Mouse (Mus musculus) layer of hippocampus, adult 8-10 months (tissue): ENCODE measurements around the gene Ebpl. TPM values are rescaled to one million over a fixed set of nuclear protein-coding genes. Genes with fewer than 3 reads are reported as not detected.

Experiments used
- DNase-seq, 2 experiments: peaks; one replicate each; pipeline ENCODE4 v3.0.0; 2022; ENCODE audit warnings: low spot score in 2 of 2
- total RNA-seq, 4 experiments: library from RNA; stranded (reverse); gene quantifications; 2 replicates each; pipeline ENCODE4 v1.2.4; 2022

The Ebpl gene
- 1 to 10 TPM; 5.9 to 7.0 (median 6.4) TPM for total RNA-seq

- DNase-seq, result peak; percentile 91 to 93
Measured at GRCm38 (mm10) chr14:61360131-61360980, at the start of gene Ebpl. Gene Ebpl, minus strand, starts transcription at chr14:61360439.

GRCm38 (mm10) chr14:61410020-61410419 is 49.8 kb upstream of the Ebpl start:
- no peak for DNase-seq

- DNase-seq, result no peak
Measured at GRCm38 (mm10) chr14:61407055-61407454, 46.8 kb upstream of the Ebpl start.

- no peak for DNase-seq
Measured at GRCm38 (mm10) chr14:61405761-61406160, 45.5 kb upstream of the Ebpl start.

- no peak for DNase-seq
Measured at GRCm38 (mm10) chr14:61404941-61405340, 44.7 kb upstream of the Ebpl start.

GRCm38 (mm10) chr14:61394745-61395144 is 34.5 kb upstream of the Ebpl start:
- DNase-seq, result no peak

GRCm38 (mm10) chr14:61390586-61390985 is 30.3 kb upstream of the Ebpl start:
- no peak for DNase-seq

GRCm38 (mm10) chr14:61367290-61367689 is 7.1 kb upstream of the Ebpl start:
- no peak for DNase-seq

- DNase-seq, result no peak
Measured at GRCm38 (mm10) chr14:61364656-61365055, 4.4 kb upstream of the Ebpl start.

GRCm38 (mm10) chr14:61363734-61364133 is 3.5 kb upstream of the Ebpl start:
- DNase-seq, result no peak

- no peak for DNase-seq
Measured at GRCm38 (mm10) chr14:61362268-61362667, 2.0 kb upstream of the Ebpl start.

GRCm38 (mm10) chr14:61360981-61361511 is 807 bp upstream of the Ebpl start:
- DNase-seq, result no peak

GRCm38 (mm10) chr14:61354251-61355235 is 5.7 kb downstream of the Ebpl start:
- no peak for DNase-seq

- no peak for DNase-seq
Measured at GRCm38 (mm10) chr14:61350808-61351207, 9.4 kb downstream of the Ebpl start.

- no peak for DNase-seq
Measured at GRCm38 (mm10) chr14:61349876-61350275, 10.4 kb downstream of the Ebpl start.

- DNase-seq, result peak in 1 of 2 experiments; percentile 43
Measured at GRCm38 (mm10) chr14:61346827-61347698, 13.2 kb downstream of the Ebpl start.

GRCm38 (mm10) chr14:61344590-61344989 is 15.6 kb downstream of the Ebpl start:
- DNase-seq, result no peak

GRCm38 (mm10) chr14:61339381-61339780 is 20.9 kb downstream of the Ebpl start:
- DNase-seq, result no peak

GRCm38 (mm10) chr14:61330996-61331561 is 29.2 kb downstream of the Ebpl start:
- peak; percentile 61 to 70 for DNase-seq

GRCm38 (mm10) chr14:61330591-61330990 is 29.6 kb downstream of the Ebpl start:
- peak; percentile 61 to 68 for DNase-seq
